Mouse (Mus musculus) lung, postnatal 0 days (tissue): ENCODE results near the gene Maco1. TPM values are rescaled to one million over a fixed set of nuclear protein-coding genes. Genes with fewer than 3 reads are reported as not detected.
A peak's percentile ranks its signal among the peaks of the same experiment; 100 is the strongest.

Experiments
- ATAC-seq: fragments of 200-750 bp; cut with Nextera tagmentation; 2 replicates; pipeline ENCODE4 v1.8.0; 2017; ENCODE audit warnings: moderate library complexity
- DNase-seq: peaks from one replicate; pipeline ENCODE4 v3.0.0-alpha.2; 2016; ENCODE audit warnings: low spot score
- H3K27ac ChIP-seq: fragments of 300-500 bp; sonication (generic); 2 replicates; pipeline ENCODE4 v1.5.1; 2014; ENCODE audit warnings: antibody characterized with exemption, mild to moderate bottlenecking, low read length, mixed read lengths
- H3K27me3 ChIP-seq: fragments of 300-500 bp; sonication (generic); replicated peaks from 2 replicates; pipeline ENCODE4 v1.6.1; 2014; ENCODE audit warnings: low read length, mixed read lengths; ENCODE audit not compliant: insufficient read depth
- H3K36me3 ChIP-seq: fragments of 300-500 bp; sonication (generic); 2 replicates; pipeline ENCODE4 v1.6.1; 2014; ENCODE audit warnings: low read length, mixed read lengths; ENCODE audit not compliant: insufficient read depth
- H3K4me1 ChIP-seq: fragments of 300-500 bp; sonication (generic); 2 replicates; pipeline ENCODE4 v1.6.1; 2014; ENCODE audit warnings: antibody characterized with exemption, low read depth, low read length, mixed read lengths; ENCODE audit not compliant: insufficient read depth
- H3K4me2 ChIP-seq: fragments of 300-500 bp; sonication (generic); replicated peaks from 2 replicates; pipeline ENCODE4 v1.6.1; 2014; ENCODE audit warnings: low read depth, mild to moderate bottlenecking, low read length, moderate library complexity, mixed read lengths
- H3K4me3 ChIP-seq: fragments of 300-500 bp; sonication (generic); 2 replicates; pipeline ENCODE4 v1.5.1; 2014; ENCODE audit warnings: low read depth, low read length
- H3K9ac ChIP-seq: fragments of 300-500 bp; sonication (generic); replicated peaks from 2 replicates; pipeline ENCODE4 v1.6.1; 2014; ENCODE audit warnings: low read depth, mild to moderate bottlenecking
- H3K9me3 ChIP-seq: fragments of 300-500 bp; sonication (generic); 2 replicates; pipeline ENCODE4 v1.6.1; 2016; ENCODE audit warnings: low read length, mixed read lengths
- CTCF ChIP-seq: IDR thresholded peaks from 2 replicates; pipeline ENCODE4 v1.5.1; 2016; ENCODE audit warnings: antibody characterized with exemption, mild to moderate bottlenecking
- EP300 ChIP-seq: IDR thresholded peaks from 2 replicates; pipeline ENCODE4 v1.6.1; 2016; ENCODE audit warnings: antibody characterized with exemption, mild to moderate bottlenecking, control low read depth
- WGBS: fragments of 180-500 bp; shearing (Covaris S2); extraction: QIAGEN DNeasy Blood & Tissue Kit; methylation state at CpG from one replicate; pipeline ENCODE4 v1.1.7; 2014; 5-methylcytosine and 5-hydroxymethylcytosine counted together
- polyA plus RNA-seq: library from polyadenylated mRNA; unstranded; fragments of >200 nt; fragmentation: Nextera tagmentation; extraction: Ambion mirVana; gene quantifications from 2 replicates; pipeline ENCODE4 v1.2.1, GENCODE M21; 2015

Gene Maco1
- polyA plus RNA-seq, 1 experiment from 2014 or later, result 33.1 TPM

DNA sequence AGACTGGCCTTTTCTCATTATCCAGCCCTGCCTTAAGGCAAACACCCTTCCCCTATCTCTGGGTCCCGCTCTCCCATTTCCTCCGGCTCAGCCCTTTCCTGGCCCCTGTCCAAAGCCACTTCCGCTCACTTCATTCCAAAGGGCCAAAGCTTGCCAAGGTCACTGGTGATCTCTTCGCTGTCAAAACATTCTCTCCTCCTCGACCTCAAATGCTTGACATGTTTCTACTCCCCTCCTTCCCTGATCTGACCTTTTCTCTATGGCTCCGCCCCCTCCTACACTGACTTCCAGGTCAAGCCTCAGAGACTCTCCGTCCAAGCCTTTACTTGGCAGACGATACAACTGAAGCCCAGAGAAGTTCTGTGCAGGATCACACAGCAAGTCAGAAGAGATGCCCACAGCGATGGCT, 92.3 kb downstream of the Maco1 start:
- Histone ChIP-seq H3K27ac (peak overlapping the region; percentile 77), H3K36me3 (no peaks in the 10 kb centered on the region), H3K4me2 (peak overlapping the region; percentile 14; the same call in 1 of the 2 replicates), H3K4me1 (peaks cover 58% of the 10 kb centered on the region), H3K9me3 (no peaks in the 10 kb centered on the region), H3K9ac (no peak overlapping the region), H3K4me3 (no peak overlapping the region), H3K27me3 (no peaks in the 10 kb centered on the region)
- TF ChIP-seq CTCF (no peak), EP300 (peak; percentile 69)
- ATAC-seq, result peak; percentile 73
- WGBS, result 6% methylated on average over 9 of the region's 9 CpGs
- DNase-seq, result peak; percentile 92

DNA sequence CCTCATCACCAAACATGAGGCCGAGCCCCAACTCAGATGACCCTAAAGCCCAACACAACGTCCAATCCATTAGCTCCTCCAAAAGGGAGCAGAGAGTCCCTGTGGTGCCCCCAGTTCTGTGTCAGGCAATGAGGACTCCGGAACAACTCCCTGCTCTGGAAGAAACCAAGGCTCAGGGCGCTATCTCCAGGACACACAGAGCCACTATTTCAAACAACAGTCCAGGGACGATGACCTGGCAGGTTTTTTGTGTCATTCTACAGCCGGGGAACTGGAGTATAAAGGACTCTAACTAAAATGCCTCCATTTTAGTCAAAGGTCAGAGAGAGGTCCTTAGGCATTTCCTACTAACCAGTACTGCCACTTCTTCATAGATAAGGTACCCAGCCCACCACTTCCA, 92.9 kb downstream of the Maco1 start:
- Histone ChIP-seq H3K4me1 (peaks cover 58% of the 10 kb centered on the region), H3K9me3 (no peaks in the 10 kb centered on the region), H3K36me3 (no peaks in the 10 kb centered on the region), H3K27ac (peak overlapping the region; percentile 77), H3K27me3 (no peaks in the 10 kb centered on the region), H3K9ac (no peak overlapping the region), H3K4me3 (no peak overlapping the region), H3K4me2 (no peak overlapping the region; the same call in 1 of the 2 replicates)
- TF ChIP-seq EP300, result no peak
- no peak for TF ChIP-seq CTCF
- peak; percentile 8 for ATAC-seq
- WGBS, result 32% methylated on average over 6 of the region's 6 CpGs
- peak; percentile 43 for DNase-seq

DNA sequence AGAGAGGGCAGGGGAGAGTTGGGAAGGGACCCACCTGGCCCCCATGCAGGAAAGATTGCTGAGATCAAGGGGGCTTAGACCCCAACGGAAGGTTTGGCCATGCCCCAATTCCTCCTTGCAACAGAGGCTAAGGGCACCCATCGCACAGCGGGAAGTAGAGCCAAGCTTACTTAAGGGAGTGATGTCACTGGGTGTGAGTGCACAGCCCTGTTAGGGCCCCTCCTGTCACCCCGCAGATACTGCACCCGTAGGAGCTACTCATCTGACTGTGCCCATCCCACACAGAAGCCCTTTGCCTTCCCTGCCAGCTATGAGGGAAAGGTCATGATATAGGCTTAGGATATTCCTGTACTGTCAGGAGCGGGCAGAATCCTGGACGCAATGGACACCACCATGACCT, 93.6 kb downstream of the Maco1 start:
- 71% methylated on average over 7 of the region's 7 CpGs for WGBS
- Histone ChIP-seq H3K9me3 (no peaks in the 10 kb centered on the region), H3K36me3 (no peaks in the 10 kb centered on the region), H3K4me2 (no peak overlapping the region; the same call in 1 of the 2 replicates), H3K27me3 (no peaks in the 10 kb centered on the region), H3K4me3 (no peak overlapping the region), H3K4me1 (peaks cover 60% of the 10 kb centered on the region), H3K9ac (no peak overlapping the region), H3K27ac (peak overlapping the region; percentile 77)
- DNase-seq (peak; percentile 68), ATAC-seq (peak; percentile 25)
- TF ChIP-seq CTCF (no peak), EP300 (no peak)

DNA sequence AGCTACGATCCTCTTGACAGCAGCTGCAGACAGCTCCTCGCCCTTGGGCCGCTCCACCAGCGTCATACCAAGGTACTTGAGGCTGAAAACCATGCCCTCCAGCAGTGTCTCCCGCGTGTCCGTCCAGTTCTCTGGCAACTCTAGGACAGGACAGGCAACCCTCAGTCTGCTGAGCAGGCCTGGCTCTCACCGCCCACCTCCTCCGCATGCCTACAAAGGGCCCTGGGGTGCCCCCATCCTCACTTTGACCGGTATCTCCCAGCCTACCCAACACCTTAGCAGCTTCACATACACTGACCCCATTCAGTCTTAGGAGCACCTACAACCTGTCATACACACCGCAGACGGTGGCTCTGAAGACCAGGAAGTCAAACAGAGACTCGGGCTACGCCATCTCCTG, 94.2 kb downstream of the Maco1 start:
- Histone ChIP-seq H3K4me2 (no peak overlapping the region), H3K9ac (no peak overlapping the region), H3K27ac (0 out of 2 replicates have a peak overlapping the region, but pooled peaks have one; percentile 77), H3K9me3 (no peaks in the 10 kb centered on the region), H3K27me3 (no peaks in the 10 kb centered on the region), H3K4me3 (no peak overlapping the region), H3K36me3 (no peaks in the 10 kb centered on the region), H3K4me1 (peaks cover 59% of the 10 kb centered on the region)
- ATAC-seq (no peak), DNase-seq (no peak)
- 81% methylated on average over 14 of the region's 14 CpGs for WGBS
- TF ChIP-seq EP300, result no peak
- no peak for TF ChIP-seq CTCF

DNA sequence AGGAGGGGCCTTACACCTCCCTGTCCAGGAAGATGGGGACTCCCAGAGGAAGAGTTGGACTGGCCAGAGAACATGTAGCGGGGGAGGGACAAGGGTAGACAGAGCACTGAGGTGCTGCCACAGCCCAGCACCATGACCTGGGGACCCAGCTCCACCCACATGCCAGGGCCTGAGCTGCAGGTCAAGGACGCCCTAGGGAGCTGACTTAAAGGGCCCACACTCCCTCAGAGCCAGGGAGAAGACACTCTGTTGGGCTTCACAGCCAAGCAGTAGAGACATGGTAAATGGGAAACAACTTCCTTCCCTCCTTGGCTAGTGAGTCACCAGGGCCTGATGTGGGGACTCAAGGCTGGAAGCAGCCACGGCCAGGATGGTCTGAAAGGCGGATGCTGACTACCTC, 94.8 kb downstream of the Maco1 start:
- Histone ChIP-seq H3K4me3 (no peak overlapping the region), H3K4me1 (peaks cover 60% of the 10 kb centered on the region), H3K9me3 (no peaks in the 10 kb centered on the region), H3K27ac (no peak overlapping the region), H3K9ac (no peak overlapping the region), H3K4me2 (no peak overlapping the region), H3K36me3 (no peaks in the 10 kb centered on the region; the same call in 1 of the 2 replicates), H3K27me3 (no peaks in the 10 kb centered on the region)
- ATAC-seq (no peak), DNase-seq (no peak)
- TF ChIP-seq CTCF (no peak), EP300 (no peak)
- 75% methylated on average over 4 of the region's 4 CpGs for WGBS

DNA sequence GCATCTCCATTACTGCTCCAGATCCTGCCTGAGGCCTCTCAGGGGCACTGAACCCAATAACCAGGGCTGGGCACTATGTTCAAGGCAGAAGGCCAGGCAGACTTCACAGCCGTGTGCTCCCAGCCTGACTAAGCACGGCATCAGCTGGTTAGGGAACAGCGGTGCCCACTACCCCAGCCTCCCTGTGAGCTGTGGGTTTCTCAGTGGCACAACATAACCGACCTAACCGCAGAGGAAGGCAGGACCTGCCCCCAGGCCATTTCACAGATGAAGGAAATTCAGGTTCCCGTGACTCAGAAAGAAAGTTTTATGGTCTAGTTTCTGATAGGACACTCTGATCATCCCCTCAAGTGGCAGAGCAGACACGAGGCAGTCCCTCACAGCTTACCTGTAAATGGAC, 96.2 kb downstream of the Maco1 start:
- Histone ChIP-seq H3K9ac (no peak overlapping the region), H3K36me3 (no peaks in the 10 kb centered on the region; the same call in 1 of the 2 replicates), H3K4me2 (no peak overlapping the region), H3K9me3 (no peaks in the 10 kb centered on the region), H3K4me1 (peaks cover 56% of the 10 kb centered on the region), H3K27me3 (no peaks in the 10 kb centered on the region), H3K4me3 (no peak overlapping the region), H3K27ac (no peak overlapping the region)
- no peak for TF ChIP-seq CTCF
- TF ChIP-seq EP300, result no peak
- 84% methylated on average over 7 of the region's 7 CpGs for WGBS
- ATAC-seq (no peak), DNase-seq (no peak)

DNA sequence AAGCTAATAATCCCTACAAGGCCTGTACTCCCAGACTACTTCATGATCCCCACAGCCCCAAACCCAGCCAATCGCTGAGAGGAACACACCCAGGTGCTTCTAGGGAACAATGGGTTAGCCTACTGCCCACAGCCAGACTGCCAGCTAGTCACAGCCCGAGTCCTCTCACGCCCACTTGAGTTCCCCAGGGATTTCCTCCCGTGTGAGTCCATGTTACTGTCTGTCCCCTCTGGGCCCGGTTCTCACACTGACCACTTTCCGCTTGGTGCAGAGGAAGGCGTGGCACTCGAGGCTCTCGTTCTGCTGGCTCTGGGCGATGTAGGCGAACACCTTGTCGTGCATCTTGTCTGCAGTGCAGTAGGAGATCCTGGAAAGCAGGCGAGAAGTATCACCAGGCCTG, 98.2 kb downstream of the Maco1 start:
- H3K4me1 ChIP-seq, result peaks cover 40% of the 10 kb centered on the region
- TF ChIP-seq CTCF (no peak), EP300 (no peak)
- DNase-seq (no peak), ATAC-seq (no peak)
- no peak overlapping the region for H3K4me2 ChIP-seq
- H3K36me3 ChIP-seq, result no peaks in the 10 kb centered on the region; the same call in 1 of the 2 replicates
- 55% methylated on average over 13 of the region's 13 CpGs for WGBS
- H3K27ac ChIP-seq, result no peak overlapping the region
- no peaks in the 10 kb centered on the region for H3K27me3 ChIP-seq
- H3K4me3 ChIP-seq, result no peak overlapping the region
- H3K9ac ChIP-seq, result no peak overlapping the region
- no peaks in the 10 kb centered on the region for H3K9me3 ChIP-seq
